Mouse (Mus musculus): Measurements from ENCODE around the gene Atp6ap1l. TPM values are rescaled to one million over a fixed set of nuclear protein-coding genes. Genes with fewer than 3 reads are reported as not detected.
"Not testable (repeated sequence)": the region's sequence is repeated elsewhere in the genome, so short reads cannot be mapped to it uniquely, and the experiment has no call there.

Atp6ap1l gene
- polyA plus RNA-seq (2015; fragmentation: Nextera tagmentation; extraction: Ambion mirVana) = not detected in 2 replicates

DNA sequence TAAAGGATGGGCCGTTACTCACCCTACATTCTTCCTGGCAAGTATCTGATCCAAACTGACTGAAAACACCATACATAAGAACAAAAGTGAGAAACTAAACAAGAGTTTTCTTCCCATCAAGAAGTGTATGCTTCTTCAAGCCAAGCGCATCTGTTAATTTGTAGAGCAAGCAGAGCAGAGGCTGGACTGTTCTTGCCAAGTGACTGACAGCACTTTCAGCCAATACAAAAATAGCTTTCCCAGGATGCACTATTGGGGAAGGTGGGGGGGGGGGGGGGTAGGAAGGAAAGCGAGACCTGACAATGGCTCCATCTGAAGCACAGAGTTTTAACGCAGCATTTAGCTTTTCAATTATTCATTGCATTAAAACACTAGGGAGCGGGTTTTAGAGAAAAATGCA is at the start of gene Atp6ap1l:
Atp6ap1l (minus strand) TSS at position 180 of the 400 bp plus-strand sequence.
- Histone ChIP-seq H3K4me1 (ENCODE audit: insufficient read depth, low read depth, low read length) (no peaks in the 10 kb centered on the region), H3K27me3 (replicated peaks; ENCODE audit: insufficient read depth, low read length) (no peaks in the 10 kb centered on the region), H3K4me2 (replicated peaks; ENCODE audit: low read depth, low read length) (no peak within 1 kb of the TSS), H3K4me3 (ENCODE audit: low read depth, low read length) (no peak within 1 kb of the TSS), H3K9ac (replicated peaks; ENCODE audit: low read depth) (no peak within 1 kb of the TSS), H3K9me3 (ENCODE audit: low read length) (no peaks in the 10 kb centered on the region), H3K36me3 (ENCODE audit: insufficient read depth, low read length) (no peaks in the 10 kb centered on the region), H3K27ac (ENCODE audit: low read length) (no peak within 1 kb of the TSS)
- DNase-seq (ENCODE audit: low spot score) = no peak
- ATAC-seq = no peak
- WGBS = 85% methylated on average over 5 of the region's 5 CpGs
- TF ChIP-seq EP300 (IDR thresholded peaks at IDR 0.05) (no peak), CTCF (IDR thresholded peaks at IDR 0.05) (no peak)

DNA sequence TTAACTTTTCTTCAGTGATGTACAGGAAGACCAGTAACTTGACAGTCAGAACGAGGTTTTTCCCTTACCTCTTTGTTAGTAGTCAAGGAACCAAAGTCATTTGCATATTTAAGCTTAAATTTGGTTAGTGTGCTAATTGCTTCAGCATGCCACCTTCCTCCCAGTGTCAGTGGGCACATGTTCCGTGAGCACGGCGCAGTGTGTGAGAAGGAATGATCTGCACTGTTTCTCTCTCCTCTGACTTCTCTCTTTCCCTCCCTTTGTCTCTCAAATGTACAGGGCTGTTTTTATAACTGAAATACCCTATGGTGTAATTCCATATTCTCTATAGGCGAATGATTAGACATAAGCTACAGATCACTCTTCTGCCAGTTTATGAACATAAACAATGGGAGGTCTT is 34.4 kb upstream of the Atp6ap1l start:
- 80% methylated on average over 5 of the region's 5 CpGs for WGBS
- H3K27me3 ChIP-seq (replicated peaks; ENCODE audit: insufficient read depth, low read length) = no peaks in the 10 kb centered on the region
- H3K9me3 ChIP-seq (ENCODE audit: low read length) = no peaks in the 10 kb centered on the region
- no peak for DNase-seq (ENCODE audit: low spot score)
- H3K9ac ChIP-seq (replicated peaks; ENCODE audit: low read depth) = no peak overlapping the region
- H3K27ac ChIP-seq (ENCODE audit: low read length) = no peak overlapping the region
- H3K36me3 ChIP-seq (ENCODE audit: insufficient read depth, low read length) = no peaks in the 10 kb centered on the region
- H3K4me1 ChIP-seq (ENCODE audit: insufficient read depth, low read depth, low read length) = no peaks in the 10 kb centered on the region
- TF ChIP-seq EP300 (IDR thresholded peaks at IDR 0.05) = no peak
- no peak overlapping the region for H3K4me3 ChIP-seq (ENCODE audit: low read depth, low read length)
- ATAC-seq = no peak
- H3K4me2 ChIP-seq (replicated peaks; ENCODE audit: low read depth, low read length) = no peak overlapping the region

DNA sequence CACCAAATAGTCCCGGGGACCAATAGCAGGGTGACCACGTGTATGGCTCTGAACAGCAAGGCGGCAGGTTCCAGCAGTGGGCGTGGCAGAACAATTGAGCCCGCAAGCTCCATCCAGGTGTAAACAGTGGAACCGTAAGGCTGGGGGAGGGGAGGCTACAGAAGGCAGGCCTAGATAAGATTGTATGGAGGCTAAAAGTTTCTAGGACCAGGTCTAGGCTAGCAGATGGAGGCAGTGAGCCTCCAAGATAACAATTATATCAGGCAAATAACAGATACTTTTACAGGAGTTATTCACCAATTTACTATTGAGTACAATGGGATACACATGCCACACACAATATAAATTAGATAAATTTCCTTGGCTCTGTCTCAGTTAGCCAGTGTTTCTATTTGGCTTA is 34.0 kb upstream of the Atp6ap1l start:
- Histone ChIP-seq H3K9ac (replicated peaks; ENCODE audit: low read depth) (no peak overlapping the region), H3K36me3 (ENCODE audit: insufficient read depth, low read length) (no peaks in the 10 kb centered on the region), H3K27ac (ENCODE audit: low read length) (no peak overlapping the region), H3K27me3 (replicated peaks; ENCODE audit: insufficient read depth, low read length) (no peaks in the 10 kb centered on the region), H3K4me3 (ENCODE audit: low read depth, low read length) (no peak overlapping the region), H3K4me1 (ENCODE audit: insufficient read depth, low read depth, low read length) (no peaks in the 10 kb centered on the region), H3K4me2 (replicated peaks; ENCODE audit: low read depth, low read length) (no peak overlapping the region), H3K9me3 (ENCODE audit: low read length) (no peaks in the 10 kb centered on the region)
- ATAC-seq (no peak), DNase-seq (ENCODE audit: low spot score) (no peak)
- WGBS = 51% methylated on average over 6 of the region's 6 CpGs
- TF ChIP-seq CTCF (IDR thresholded peaks at IDR 0.05) (no peak), EP300 (IDR thresholded peaks at IDR 0.05) (no peak)

DNA sequence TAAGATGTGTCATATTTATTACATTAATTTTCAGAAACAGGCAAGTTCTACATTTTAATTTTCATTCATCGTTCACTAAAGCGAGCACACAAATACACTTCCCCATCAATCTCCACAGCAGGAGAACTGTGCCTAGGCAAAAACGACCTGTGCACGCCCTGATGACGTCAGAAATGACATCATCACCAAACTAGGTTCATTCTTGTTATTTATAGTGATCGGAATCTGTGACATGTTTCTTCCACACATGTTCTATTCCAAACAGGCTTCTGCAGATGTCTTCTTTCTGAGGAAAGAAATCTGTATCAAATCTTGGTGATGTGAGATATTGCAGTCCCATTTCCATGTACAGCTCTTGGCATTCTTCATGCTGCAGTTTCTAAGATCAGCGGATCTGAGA is 30.7 kb upstream of the Atp6ap1l start:
- no peak for ATAC-seq
- no peak for DNase-seq (ENCODE audit: low spot score)
- 75% methylated on average over 7 of the region's 7 CpGs for WGBS
- no peak overlapping the region for H3K9ac ChIP-seq (replicated peaks; ENCODE audit: low read depth)
- no peak overlapping the region for H3K4me3 ChIP-seq (ENCODE audit: low read depth, low read length)
- H3K36me3 ChIP-seq (ENCODE audit: insufficient read depth, low read length) = no peaks in the 10 kb centered on the region
- H3K27me3 ChIP-seq (replicated peaks; ENCODE audit: insufficient read depth, low read length) = no peaks in the 10 kb centered on the region
- H3K4me1 ChIP-seq (ENCODE audit: insufficient read depth, low read depth, low read length) = no peaks in the 10 kb centered on the region
- no peaks in the 10 kb centered on the region for H3K9me3 ChIP-seq (ENCODE audit: low read length)
- no peak overlapping the region for H3K27ac ChIP-seq (ENCODE audit: low read length)
- TF ChIP-seq EP300 (IDR thresholded peaks at IDR 0.05) (no peak), CTCF (IDR thresholded peaks at IDR 0.05) (no peak)
- no peak overlapping the region for H3K4me2 ChIP-seq (replicated peaks; ENCODE audit: low read depth, low read length)

DNA sequence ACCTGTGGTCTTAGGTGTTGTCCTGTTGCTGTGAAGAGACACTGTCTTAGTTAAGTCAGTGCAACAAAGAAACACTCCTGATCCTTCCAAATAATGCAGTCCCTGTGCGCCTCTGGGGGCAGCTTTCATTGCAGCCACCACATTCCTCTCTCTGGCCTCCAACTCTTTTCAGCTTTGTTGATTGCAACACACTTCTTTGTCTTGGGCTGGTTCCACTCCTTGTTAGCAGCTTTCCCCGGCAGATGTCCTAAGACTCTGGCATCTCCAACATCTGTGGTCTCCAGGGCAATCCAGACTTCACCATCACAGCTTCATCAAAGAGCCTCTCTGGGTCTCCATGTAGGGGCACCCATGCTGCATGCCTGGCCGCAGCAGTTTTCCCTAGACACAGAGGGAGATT is 28.1 kb upstream of the Atp6ap1l start:
- ATAC-seq (peak; percentile 37; the same call in 1 of the 2 replicates), DNase-seq (ENCODE audit: low spot score) (peak; percentile 41)
- Histone ChIP-seq H3K4me3 (ENCODE audit: low read depth, low read length) (no peak overlapping the region), H3K9me3 (ENCODE audit: low read length) (no peaks in the 10 kb centered on the region), H3K27me3 (replicated peaks; ENCODE audit: insufficient read depth, low read length) (no peaks in the 10 kb centered on the region), H3K36me3 (ENCODE audit: insufficient read depth, low read length) (no peaks in the 10 kb centered on the region), H3K4me1 (ENCODE audit: insufficient read depth, low read depth, low read length) (no peaks in the 10 kb centered on the region), H3K27ac (ENCODE audit: low read length) (no peak overlapping the region), H3K4me2 (replicated peaks; ENCODE audit: low read depth, low read length) (no peak overlapping the region), H3K9ac (replicated peaks; ENCODE audit: low read depth) (no peak overlapping the region)
- TF ChIP-seq CTCF (IDR thresholded peaks at IDR 0.05) (no peak), EP300 (IDR thresholded peaks at IDR 0.05) (no peak)
- 48% methylated on average over 3 of the region's 3 CpGs for WGBS

DNA sequence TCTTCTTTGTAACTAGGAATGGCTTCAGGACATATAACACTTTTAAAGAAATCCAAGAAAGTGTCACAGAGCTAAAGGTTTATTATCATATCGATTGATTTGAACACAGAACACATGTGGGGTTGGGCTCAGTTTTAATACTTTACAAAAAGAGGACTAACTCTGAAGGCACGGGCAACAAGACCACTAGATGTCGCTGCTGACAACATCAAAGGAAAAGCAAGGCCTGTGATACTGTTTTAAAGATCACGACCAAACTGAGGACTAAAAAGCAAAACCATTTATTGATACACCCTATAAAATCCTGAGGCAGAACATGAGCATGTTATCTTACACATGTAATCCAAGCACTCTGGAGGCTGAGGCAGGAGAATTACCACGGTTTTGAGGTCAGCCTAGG is 24.7 kb upstream of the Atp6ap1l start:
- Histone ChIP-seq H3K27me3 (replicated peaks; ENCODE audit: insufficient read depth, low read length) (no peaks in the 10 kb centered on the region), H3K4me1 (ENCODE audit: insufficient read depth, low read depth, low read length) (no peaks in the 10 kb centered on the region), H3K9me3 (ENCODE audit: low read length) (no peaks in the 10 kb centered on the region), H3K9ac (replicated peaks; ENCODE audit: low read depth) (no peak overlapping the region), H3K36me3 (ENCODE audit: insufficient read depth, low read length) (peaks cover 14% of the 10 kb centered on the region), H3K27ac (ENCODE audit: low read length) (no peak overlapping the region), H3K4me2 (replicated peaks; ENCODE audit: low read depth, low read length) (no peak overlapping the region), H3K4me3 (ENCODE audit: low read depth, low read length) (no peak overlapping the region)
- 21% methylated on average over 5 of the region's 5 CpGs for WGBS
- ATAC-seq = peak; percentile 47; the same call in 1 of the 2 replicates
- DNase-seq (ENCODE audit: low spot score) = peak; percentile 73
- peak; percentile 82 for TF ChIP-seq CTCF (IDR thresholded peaks at IDR 0.05)
- no peak for TF ChIP-seq EP300 (IDR thresholded peaks at IDR 0.05)

DNA sequence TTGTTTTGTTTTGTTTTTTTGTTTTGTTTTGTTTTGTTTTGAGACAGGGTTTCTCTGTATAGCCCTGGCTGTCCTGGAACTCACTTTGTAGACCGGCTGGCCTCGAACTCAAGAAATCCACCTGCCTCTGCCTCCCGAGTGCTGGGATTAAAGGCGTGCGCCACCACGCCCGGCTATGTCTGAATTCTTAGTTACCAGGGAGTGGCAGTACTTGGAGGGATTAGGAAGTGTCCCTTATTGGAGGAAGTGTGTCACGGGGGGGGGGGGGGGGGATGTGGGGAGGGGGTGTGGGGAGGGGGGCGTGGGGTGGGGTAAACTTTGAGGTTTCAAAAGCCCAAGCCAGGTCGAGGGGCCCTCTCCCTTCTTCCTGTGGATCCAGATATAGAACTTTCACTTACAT is 23.1 kb upstream of the Atp6ap1l start:
- not testable (repeated sequence) for H3K9me3 ChIP-seq (ENCODE audit: low read length); H3K9ac ChIP-seq (replicated peaks; ENCODE audit: low read depth); H3K4me2 ChIP-seq (replicated peaks; ENCODE audit: low read depth, low read length); H3K4me1 ChIP-seq (ENCODE audit: insufficient read depth, low read depth, low read length); H3K4me3 ChIP-seq (ENCODE audit: low read depth, low read length); H3K27me3 ChIP-seq (replicated peaks; ENCODE audit: insufficient read depth, low read length); DNase-seq (ENCODE audit: low spot score); ATAC-seq; H3K27ac ChIP-seq (ENCODE audit: low read length)
- WGBS = 88% methylated on average over 8 of the region's 10 CpGs
- H3K36me3 ChIP-seq (ENCODE audit: insufficient read depth, low read length) = peaks cover 14% of the 10 kb centered on the region

Measured in lung, postnatal 0 days (tissue).